Mouse (Mus musculus) lung, postnatal 4 days (tissue): ENCODE data around the gene 9930022D16Rik.

Experiments used
- DNase-seq, 2 experiments: peaks; one replicate each; pipeline ENCODE4 v3.0.0; 2021

Gene 9930022D16Rik

DNA sequence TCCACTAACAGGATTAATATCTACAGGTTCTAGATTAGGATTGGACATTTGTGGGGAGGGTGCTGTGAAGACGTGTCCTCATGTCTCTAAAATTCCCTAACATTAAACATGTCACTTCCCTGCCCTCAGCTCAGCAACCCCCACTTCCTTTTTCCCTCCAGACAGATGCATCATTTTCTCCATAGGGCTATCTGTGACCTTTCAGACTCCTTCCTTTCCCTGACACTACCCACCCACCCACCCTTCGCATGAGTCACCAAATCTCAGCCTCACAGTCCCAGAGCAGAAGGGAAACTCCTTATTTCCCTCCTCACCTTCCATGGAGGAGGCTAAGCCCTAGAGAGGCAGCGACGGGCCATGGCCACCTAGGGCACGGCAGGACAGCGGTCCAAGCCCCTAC, at the start of gene 9930022D16Rik:
9930022D16Rik (plus strand) TSS at position 301 of the 400 bp plus-strand sequence.
- no peak for DNase-seq

DNA sequence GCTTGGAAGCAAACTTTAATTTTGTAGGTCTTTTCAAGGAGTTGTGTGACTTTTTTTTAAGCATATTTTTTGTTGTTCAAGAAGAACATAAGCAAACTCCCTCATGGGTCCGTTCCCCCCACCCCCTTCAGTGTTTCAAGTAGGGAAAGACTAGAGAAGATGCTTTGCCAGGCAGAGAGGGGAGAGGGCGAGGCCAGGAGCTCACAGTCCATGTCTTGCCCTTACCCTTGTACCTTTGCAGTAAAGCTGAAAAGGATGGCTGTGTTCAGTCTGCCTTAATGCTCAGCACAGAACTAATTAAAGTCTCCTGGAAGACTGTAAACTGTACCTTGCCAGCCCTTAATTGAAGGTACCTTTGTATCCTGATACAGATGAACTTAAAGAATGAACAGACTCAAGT, 49.4 kb upstream of the 9930022D16Rik start:
- DNase-seq, result no peak

DNA sequence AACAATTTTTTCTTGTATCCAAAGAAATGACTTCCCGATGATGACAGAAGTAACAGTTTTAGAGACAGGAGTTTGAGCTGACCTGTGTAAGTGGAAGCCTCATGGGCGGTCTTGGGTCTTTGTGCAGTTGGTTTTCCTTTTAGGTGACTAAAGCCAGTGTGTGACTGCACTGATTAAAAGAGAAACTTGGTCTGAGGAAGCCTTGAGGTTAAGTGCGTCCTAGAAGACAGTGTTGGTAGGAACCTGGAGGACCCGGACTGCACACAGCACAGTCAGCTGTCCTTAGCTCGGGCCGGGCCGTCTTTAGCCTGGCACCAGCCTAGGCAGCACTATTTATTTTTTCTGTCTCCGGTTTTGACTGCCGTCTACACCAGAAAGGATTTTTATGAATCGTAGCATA, 48.8 kb upstream of the 9930022D16Rik start:
- DNase-seq, result no peak

DNA sequence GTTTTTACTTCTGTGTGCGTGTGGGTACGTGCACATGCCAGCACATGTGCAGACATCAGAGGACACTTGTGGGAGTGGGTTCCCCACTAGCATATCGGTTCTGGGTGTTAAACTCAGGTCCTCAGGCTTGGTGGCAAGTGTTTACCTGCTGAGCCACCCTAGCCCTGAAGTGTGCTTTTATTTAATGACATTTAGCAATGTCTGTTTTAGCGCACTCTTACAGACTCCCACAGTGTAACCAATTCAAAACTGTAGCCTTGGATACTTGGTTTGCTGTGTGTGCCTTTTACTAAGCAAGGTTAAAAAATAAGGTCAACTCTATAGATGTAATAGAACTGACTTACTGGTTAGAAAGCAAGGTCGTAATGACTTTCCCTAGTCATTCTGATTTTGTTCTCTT, 47.9 kb upstream of the 9930022D16Rik start:
- no peak for DNase-seq

DNA sequence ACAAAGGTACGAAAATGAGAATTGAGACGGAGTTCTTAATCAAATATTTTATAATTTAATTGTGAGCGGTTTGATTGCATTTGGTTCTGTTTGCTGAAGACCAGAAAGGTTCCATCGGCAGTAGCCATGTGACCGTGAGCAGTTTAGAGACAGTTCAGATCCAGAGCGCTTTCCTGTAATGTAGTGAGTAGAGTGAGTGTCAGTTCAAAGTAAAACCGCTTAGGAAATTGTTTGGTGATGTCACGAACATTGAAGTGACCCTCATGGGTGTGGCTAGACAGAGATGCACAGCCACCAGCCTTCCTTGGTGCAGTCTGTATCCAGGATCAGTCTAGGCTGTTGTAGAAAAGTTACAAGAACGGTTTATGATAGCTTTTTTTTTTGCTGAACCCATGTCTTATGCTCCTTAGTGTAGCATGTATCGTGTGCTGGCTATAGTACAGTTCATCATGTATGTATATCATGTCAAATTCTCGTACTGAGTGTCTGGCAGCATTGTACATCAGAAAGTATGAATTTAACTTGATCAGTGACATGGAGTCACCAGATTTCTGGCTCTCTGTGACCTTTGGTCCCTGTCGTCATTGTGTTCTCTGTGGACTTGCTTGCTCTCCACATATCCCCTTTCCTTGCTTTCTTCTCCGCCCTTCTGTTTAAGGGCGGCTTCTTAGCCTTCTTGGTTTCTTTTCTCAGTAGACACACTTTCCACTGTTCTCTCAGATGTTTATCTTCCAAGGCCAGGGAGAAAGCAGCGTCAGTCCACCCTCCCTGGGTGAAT, 46.7 kb upstream of the 9930022D16Rik start:
- DNase-seq, result no peak

DNA sequence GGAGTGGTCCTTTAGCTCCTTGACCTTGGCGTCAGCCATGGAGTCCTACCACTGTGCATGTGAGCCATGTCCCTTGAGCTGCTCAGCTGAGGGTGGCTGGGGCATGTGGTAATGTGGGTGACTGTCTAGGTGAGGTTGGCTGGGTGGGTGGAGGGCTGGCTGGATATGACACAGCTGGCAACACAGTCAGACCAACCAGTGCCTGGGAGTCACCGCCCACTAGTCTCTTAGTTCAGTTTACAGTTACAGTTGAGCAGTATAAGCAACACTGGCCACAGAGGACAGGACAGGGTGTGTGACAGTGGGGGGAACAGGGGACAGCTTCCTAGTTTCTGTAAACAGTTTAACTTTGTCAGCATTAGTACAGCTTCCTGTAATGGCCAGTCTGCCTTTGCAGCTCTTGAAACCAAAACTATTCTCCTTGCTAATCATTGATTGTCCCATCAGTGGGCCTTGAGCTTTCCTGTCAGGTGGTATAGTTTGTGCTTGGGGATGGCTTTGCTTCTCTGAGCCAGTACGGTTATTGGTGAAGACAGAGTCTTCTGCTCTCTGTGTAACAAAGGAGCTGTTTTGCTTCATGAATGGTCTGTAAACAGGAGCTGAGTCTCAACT, 44.6 kb upstream of the 9930022D16Rik start:
- peak; percentile 64 to 78 for DNase-seq

DNA sequence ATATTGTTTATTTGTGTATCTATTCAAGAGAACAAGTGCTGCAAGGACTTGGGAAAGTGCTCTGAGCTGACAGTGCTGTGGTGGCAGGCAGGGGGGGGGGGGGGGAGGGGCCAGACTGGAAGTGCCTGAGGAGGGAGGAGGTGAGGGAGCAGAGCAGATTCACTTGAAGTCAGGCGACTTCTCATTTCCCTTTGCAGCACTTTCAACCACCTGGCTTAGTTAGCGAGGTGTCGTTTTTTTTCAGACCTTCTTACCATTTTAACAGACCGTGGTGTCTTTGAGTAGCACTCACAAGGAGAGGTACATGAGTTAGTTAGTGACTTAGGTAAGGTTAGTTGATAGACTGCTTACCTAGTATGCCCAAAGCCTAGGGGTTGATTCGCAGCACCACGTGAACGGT, 38.3 kb upstream of the 9930022D16Rik start:
- DNase-seq, result no peak

DNA sequence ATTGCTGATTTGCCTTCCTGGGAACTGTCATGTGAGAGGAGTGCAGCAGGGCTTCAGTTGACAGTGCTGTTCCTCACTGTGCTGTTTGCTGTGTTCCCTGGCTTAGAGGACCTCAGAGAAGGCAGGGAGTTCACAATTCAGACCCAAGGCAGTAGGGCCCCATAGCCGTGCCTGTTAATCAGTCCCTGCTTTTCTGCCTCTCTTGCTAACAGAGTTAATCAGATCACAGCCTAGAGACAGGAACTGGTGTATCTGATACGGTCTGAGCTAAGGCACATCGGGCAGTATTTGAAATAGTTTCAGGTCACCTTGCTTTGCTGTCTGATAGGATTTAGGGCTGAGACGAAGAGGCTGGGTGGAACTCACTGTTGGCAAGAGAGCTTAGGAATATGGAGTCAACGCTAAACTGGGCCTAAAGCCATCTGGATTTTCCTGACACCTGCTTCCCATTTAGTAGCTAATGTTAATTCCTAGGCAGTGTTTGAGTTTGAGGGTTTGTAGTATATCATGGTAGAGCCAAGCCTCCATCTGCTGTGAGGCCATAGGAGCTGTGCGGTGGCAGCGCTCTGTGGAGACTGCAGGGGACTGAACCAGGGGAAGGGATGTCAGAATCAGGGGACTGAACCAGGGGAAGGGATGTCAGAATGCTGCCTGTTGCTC, 37.1 kb upstream of the 9930022D16Rik start:
- no peak for DNase-seq

DNA sequence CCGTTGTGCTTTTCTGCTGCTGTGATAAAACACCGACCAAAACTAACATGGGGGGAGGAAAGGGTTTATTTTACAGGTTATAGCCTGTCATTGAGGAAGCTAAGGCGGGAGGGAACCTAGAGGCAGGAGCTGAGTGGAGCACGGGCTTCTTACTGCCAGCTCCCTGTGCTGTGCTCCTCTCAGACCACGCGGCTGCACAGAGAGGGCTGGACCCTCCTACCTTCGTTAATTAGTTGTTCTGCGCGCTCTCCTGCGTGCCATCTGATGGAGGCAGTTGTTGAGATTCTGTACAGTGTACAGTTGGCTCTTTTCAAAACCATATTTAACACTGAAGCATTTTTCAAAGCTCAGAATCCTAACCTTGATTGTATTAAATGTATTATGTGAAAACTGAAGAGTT, 36.2 kb upstream of the 9930022D16Rik start:
- DNase-seq, result no peak

DNA sequence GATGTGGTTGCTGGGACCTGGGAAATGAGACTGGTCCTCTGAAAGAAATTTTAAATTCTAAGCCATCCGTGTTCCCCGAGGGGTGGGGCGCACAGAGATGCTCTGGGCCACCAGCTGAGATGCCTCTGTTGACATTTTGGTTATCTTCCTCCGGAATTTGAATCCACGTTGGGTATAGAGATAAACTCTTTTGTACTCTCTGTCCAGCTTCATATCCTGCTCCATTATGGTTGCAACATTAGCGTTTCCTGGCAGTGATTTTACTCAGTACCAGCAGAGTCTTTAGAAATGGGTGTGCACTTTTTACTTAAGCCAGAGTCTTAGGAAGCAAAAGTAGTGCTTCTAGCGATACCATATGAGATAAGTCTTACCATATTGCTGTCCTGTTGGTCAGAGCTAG, 35.7 kb upstream of the 9930022D16Rik start:
- DNase-seq, result no peak

DNA sequence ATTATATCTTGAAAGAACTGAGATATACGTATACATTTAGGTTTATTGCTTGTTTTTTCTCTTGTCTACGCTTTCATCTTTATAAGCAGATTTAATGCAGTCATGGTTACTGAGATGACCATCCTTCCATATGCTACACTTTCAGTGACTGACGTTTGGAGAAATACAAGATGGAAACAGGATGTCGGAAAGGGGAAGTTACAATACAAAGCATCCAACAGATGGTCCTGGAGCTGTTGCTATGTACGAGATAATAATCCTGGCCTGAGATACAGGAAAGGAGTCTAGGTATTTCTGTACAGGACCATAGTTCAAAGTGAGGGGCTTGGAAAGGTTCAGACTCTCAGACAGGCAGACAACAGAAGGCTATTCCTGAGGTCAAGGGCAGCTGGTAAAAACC, 33.1 kb upstream of the 9930022D16Rik start:
- DNase-seq, result no peak

DNA sequence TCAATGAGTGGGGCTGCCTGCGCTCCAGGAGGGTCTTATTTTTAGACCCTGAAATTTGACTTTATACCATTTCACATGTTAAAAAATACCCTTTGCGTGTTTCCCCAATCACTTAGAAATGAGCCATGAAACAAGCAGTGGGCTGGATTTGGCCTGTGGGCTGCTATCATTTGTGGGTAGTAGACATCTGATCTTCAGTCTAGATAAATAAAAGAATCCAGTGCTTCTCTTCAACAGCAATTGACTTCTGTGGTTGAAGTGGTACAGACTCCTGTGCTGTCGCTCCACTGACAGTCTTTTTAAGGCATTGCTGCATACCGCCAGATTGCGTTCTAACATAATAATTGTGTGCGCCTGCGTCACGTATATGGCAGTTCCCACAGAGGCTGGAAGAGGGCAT, 28.4 kb upstream of the 9930022D16Rik start:
- no peak for DNase-seq

DNA sequence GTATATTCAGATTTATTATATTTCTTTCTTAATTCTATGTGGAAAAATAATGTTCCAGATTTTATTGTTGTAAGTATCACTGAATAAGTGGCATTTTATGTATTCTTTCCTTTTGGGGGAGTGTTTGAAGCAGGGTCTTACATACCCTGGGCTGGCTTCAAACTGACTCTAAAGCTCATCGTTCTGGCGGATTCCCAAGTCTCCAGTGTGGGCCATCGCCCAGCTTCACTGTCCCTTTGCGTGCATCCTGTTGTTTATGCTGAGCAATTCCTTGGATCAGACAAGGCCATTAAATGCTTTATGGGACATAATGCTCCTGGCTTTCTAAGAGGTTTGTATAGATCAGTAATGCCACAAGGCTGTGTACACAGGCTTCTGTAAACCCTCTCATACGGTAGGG, 24.7 kb upstream of the 9930022D16Rik start:
- DNase-seq, result peak; percentile 38 to 51

DNA sequence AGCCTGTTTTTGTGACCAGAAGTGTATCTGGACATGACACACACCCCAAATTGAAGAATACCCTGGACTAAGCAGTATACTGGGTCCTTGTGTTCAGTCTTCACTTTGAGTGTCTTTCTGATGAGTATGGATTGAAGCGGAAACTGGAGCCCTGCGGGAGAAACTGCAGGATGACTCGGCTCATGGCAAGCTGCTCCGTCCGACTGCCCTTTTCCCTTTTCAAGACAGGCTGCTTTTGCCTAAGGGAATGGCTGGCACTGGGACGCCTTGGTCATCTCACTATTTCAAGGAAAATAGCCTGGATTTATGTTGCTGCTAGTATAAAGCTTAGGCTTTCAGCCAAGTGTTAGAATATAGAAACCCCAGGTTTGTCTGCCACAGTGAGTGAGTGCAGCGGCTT, 22.5 kb upstream of the 9930022D16Rik start:
- no peak for DNase-seq

DNA sequence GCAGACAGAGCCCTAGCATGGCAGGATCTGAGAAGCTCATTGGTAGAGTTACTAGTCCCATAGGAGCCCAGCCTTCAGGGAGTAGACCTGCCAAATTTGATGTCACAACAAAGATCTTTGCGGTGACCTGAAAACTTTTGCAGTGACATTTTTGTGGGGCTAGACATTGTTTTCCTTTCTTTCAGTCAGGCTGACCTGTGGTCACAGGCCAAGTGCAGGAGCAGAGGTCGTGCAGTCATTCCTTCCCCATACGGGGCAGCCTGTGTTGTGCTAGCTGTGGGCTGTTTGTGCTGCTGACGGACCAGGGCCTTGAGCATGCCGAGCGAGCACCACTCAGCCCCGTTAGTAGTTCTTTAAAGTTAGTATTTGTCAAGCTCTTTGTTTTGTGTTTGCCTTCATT, 22.0 kb upstream of the 9930022D16Rik start:
- DNase-seq, result no peak

DNA sequence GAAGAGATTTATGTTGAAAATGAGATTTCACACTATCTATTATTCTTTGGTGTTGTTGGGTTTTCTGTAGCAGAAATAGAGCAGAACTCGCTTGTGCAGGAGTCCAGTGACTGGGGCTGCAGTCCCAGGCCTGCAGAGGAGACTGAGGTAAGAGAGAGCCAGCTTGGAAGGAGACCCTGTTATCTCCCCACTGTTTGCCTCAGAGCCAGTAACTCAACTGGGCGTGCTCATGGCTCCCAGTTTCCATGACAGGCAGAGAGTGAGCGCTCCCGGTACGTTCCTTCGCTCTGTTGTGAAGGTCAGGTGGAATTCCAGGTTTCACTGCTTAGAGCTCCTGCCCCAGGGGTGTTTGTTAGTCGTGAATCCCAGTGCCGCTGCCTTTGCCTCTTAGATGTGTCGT, 21.1 kb upstream of the 9930022D16Rik start:
- DNase-seq, result no peak

DNA sequence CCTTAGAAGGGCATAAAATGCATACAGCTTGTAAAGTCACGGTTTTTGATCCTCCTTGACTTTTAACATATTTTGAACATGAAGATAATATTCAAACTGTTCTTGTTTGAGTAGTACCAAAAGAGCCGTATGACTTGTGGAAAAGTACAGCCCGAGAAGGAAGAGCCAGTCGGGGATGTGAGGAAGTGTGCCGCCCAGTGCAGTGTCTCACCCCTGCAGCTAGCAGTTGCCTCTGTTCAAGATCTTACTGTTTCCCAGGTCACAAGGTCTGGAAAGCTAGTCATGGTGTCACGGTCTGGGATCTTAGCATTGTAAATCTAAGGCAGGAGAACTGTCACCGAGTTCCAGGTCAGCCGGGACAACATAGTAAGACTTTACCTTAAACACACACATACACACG, 19.0 kb upstream of the 9930022D16Rik start:
- DNase-seq, result no peak

DNA sequence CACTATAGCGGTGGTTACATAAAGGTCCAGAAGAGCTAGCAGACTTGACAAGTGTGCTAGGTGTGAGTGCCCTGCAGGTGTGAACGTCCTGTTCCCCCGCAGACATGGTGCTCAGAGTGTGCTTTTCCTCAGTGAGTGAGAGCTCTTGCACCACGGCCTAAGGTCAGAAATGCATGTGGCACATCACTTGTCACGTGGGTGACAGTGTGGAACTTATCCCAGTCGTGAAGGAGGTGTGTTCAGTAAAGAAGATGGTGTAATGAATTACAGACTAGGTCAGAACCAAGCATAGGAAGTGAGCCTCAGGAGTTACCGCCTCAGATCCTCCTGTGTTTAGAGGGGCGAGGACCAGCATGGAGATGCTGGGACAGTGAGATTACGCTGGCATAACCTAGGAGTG, 18.4 kb upstream of the 9930022D16Rik start:
- no peak for DNase-seq

DNA sequence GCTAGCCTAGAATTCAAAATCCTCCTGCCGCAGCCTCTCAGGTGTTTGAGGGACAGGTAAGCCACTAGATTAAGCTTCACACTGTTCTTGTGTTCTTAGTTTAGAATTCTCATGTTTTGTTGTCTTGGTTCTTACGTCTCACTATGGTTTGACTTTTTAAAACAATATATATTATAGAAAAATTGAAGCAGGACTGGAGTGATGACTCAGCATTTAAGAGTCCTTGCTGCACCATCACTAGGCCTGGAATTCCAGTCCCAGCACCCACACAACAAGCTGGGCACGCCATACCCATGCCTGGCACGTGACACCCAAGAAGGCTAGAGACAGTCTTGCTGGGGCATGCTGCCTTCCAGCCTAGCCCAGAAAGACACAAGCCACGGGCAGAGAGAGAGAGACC, 7.3 kb upstream of the 9930022D16Rik start:
- no peak for DNase-seq

DNA sequence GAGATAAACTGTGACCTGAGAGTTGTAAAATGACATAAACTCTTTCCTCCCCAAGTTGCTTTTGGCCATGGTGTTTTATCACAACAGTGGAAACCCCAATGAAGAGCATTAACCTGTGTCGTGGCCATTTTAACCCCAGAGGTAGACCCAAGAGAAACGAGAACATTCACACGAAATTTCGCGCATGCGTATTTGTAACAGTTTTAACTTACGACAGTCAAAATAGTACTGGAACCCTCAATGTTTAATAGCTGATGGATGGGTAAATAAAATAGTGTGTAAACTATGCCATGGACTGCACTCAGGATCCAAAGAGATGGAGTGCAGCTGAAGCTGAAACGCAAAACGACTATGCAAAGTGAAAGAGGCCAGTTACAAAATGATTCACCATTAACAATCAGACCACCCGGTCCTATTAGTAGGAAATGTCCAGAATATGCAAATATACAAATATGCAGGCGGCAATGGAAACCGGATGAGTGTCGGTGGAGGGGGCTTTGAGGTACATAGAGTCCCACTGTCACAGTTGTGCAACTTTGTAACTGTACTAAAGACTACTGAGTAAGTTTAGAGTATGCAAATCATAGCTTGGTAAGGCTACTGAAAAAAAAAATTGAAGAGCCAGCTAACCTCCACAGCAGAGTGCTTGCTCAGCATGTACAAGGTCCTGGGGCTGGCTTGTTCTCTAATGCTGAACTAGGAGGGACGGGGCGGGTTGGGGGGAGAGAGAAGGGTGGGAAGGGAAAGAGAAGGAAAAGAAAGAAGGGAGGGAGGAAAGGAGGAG, 3.3 kb upstream of the 9930022D16Rik start:
- no peak for DNase-seq

DNA sequence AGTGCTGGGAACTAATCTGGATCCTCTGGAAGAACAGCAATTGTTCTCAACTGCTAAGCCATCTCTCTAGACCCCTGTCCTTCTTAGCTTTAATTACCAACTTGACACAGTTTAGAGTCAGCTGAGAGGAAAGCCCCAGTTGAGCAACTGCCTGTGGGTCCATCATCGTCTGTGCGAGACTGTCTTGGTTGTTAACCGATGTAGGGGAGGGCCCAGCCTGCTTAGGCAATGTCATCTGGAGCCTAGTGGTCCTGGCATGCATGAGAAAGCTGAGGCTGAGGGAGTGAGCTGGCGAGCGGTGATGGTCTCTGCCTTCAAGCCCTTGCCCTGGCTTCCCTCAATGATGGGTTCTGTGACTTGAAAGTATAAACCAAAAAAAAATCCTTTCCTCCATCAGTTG, 1.1 kb downstream of the 9930022D16Rik start:
- DNase-seq, result no peak

DNA sequence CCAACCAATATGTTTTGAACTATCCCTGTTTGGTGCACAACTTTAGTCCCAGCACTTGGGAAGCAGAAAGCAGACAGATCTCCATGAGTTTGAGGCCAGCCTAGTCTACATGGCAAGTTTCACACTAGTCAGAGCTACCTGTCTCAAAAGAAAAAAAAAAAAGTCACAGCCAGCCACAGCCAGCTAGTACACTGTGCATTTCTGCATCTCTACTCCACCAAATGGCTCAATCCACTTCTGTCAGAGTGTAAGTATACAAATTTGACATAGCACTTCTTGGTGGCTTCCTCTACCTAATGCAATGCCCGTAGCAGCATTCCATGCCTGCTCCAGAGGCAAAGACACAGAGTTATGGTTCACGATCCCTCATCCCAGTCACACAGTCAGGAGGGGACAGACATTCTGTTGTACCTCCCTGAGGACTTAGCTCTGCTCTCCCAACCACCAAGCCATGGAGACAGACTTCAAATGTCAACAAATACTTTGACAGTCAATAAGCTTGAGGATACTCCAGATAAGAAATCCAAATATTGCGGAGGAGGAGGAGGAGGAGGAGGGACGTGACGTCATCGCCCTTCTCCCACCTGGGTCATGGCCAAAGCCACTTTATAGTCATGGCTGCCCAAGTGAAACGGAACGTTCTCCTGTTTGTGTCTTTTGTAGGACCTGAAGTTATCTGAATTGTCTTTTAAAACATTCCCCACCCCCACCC, 3.1 kb downstream of the 9930022D16Rik start:
- DNase-seq, result peak; percentile 77 to 80
